Mouse (Mus musculus): ENCODE results near the gene Spns1.

- TF ChIP-seq CTCF (IDR thresholded peaks at IDR 0.05) (no peak), EP300 (IDR thresholded peaks at IDR 0.05) (no peak)
Measured at GRCm38 (mm10) chr7:126397221-126397620, 20.0 kb upstream of the Spns1 start.

Measured in lung, postnatal 0 days (tissue).